Mouse (Mus musculus) CD8-positive naive resting alpha-beta T cell, adult 2 months (primary cell): ENCODE results near the gene Tgfbr3.
"Not testable (repeated sequence)": the region's sequence is repeated elsewhere in the genome, so short reads cannot be mapped to it uniquely, and the experiment has no call there.

Source experiments
- DNase-seq, 2 experiments: peaks; one replicate each; pipeline ENCODE4 v3.0.0; 2022; ENCODE audit warnings: low read depth in 2 of 2, low spot score in 2 of 2

Tgfbr3 gene

DNA sequence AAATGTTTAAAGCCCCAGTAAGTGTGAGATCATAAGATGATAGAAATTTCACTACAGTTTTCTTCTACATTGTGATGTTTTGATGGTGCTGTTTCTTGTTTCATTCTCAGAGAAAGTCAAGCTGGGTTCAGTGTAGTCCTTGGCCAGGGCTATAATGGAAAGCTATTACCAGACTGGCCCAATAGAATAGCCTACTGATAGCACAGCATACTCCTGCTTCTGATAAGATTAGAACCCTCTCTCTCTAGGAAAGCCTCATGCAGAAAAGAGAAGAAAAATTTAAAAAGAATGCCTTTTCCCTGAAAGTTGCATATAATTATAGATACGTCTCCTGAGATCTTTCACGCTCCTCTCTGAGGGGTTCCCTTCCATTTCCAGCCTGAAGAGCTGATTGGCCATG lies 46.0 kb downstream of the Tgfbr3 start:
- DNase-seq, result no peak

DNA sequence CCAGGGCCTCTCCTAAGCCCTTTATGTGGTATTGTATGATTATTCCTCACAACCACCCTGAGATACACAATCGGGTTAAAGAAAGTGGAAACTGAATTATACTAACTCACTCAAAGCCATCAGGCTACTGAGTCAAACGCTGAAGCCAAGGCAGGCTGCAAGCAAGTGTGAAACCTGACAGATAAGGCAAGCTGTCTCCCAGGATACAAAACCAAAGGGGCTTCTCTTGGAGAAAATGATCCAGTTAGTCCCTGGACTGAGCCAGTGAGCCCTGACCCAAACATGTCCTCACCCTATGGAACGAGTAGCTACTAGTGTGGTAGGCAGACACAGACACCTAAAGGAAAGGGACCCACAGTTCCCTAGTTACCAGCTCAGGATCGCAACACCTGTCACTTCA lies 46.4 kb downstream of the Tgfbr3 start:
- no peak for DNase-seq

DNA sequence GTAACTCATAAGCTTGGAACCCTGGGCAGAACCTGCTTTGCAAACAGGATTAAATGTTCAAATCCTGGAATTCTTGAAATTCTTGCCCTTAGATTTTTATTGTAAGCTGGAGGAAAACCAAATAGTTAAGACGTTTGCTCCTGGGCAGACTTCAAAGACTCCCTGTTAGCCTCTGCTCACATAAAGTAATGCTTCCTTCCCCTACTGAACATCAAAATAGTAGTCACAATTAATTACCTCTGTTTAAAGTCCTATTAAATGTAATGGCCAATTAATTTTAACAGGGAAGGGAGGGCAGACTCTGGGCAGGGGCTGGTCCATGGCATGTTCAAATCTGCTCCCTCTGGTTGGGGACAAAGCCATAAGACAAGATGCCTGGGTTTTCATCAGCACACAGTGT lies 49.2 kb downstream of the Tgfbr3 start:
- DNase-seq, result no peak

DNA sequence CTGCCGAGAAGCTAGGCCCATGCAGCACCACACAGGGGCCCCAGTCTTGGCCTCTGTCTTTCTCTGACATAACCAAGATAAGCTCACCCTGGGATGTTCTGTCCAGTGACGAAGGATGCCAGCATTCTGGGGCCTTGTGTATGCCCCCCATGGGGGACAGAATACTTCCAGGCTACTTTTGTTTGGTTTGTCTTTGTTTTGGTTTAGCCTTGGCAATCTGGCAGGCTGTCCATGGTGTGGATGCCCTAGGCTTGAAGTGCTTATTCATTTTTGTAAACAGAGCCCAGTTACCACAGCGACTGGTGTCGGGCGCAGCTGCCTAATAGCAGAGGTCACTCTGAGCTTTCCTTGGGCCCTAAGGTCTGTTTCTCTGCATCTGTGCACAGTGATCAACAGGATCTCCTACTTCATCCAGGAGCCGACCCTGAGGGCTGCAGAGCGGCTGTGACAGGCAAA lies 51.4 kb downstream of the Tgfbr3 start:
- no peak for DNase-seq

DNA sequence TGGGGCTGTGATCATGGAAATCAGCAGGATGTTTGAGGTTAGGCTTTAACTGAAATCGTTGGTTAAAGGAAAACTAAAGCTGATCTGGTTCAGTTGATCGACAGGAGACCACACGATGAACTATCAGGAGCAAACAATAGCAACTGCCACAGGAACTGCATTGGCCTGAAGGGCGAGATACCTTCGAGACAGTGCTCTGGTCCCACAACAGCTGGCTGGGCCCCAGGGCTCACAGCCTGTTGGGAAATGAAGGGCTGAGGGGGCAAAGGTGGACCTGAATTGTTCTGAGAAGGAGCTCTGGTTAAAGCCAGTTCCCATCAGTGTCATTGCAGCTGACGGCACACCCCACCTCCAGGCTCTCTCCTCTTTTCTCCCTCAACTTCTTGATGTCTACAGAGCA lies 52.5 kb downstream of the Tgfbr3 start:
- DNase-seq, result no peak

DNA sequence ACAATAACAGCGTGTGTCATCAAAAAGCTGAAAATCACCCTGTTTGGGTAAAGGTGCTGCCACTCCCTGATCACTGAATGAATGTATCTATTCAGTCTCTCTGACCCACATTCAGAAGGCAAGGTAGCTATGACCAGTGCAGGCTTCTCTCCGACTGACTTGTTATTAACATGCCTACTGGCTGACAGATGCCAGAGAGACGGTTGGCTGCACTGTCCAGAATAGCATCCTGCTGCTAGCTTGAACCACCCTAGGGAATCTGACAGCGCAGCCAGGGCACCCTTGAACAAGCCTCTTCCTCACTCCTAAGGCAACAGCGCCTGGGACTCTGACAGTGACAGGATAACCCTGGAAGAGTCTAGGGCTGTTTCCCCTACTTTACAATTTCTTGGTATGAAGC lies 53.4 kb downstream of the Tgfbr3 start:
- DNase-seq, result no peak

DNA sequence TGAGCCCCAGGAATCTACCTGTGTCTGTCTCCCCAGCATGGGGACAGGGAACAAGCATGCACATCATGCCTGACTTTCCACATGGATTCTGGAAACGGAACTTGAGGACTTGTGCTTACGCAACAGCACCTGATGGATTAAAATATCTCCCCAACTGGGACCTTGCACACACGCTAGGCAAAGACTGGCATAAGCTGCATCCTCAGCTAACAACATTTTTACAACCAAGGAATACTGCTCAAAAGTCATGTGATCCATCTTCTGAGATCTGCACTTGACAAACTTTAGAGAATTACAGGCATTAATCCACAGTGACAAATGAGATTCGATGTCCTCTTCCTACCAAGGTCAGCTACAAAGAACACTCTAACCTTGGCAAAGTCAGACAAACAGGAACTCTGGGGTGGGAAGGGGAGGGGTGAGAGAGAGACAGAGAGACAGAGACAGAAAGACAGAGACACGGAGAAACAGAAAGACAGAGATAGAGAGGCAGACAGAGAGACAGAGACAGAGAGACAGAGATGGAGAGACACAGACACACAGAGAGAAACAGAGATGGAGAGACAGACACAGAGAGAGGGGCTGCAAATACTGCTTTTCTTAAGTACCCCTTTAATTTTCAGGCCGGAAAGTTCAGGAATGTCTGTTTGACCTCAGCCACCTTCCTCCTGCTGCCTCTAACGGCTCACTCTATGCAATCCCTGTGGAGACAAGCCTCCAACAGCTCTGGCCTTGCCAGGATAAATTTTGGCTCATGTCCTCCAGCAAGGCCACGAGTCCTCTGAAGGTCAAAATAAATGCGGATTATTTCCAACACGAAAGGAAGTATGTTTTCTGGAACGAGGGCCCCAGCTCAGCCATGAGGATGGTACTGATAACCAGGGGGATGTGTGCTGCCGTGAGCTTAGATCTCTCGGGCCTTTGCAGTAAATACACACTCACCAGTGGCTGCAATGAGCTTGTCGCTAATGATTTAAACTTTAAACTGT lies 55.8 kb downstream of the Tgfbr3 start:
- no peak for DNase-seq

DNA sequence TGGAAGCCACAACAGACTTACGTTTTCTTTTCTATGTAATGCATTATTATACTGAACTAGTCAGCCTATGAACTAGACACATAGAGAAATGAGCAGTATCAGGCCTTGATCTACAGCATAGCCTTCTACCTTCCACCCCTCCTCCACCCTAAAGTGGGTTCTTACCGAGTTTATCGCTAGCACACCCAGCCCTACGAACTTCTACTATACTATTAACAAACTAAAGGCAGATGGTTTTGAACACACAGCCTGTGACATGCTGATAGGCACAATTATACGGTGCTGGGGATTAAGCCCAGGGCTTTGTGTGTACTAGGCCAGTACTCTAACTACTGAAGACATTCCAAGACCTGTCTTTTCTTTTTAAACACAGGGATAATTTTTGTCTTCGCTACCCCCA lies 59.2 kb downstream of the Tgfbr3 start:
- DNase-seq, result no peak

DNA sequence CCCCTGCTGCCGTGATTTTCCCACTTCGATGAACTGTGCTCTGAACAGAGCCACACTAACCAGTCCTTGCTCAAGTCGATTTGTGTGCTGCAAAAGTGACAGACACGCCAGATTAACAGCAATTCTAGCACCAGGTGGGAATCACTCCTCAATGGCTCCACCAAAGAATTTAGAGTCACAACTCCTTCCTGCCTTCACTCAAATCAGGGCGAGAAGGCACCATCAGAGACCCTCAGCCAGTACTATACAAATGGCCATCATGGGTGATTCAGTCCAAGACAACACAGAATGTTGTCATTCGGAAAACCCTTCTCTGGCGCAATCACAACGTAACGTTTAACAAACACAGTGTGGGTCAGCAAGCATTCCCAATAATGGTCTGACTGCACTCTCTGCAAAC lies 60.4 kb downstream of the Tgfbr3 start:
- no peak for DNase-seq

DNA sequence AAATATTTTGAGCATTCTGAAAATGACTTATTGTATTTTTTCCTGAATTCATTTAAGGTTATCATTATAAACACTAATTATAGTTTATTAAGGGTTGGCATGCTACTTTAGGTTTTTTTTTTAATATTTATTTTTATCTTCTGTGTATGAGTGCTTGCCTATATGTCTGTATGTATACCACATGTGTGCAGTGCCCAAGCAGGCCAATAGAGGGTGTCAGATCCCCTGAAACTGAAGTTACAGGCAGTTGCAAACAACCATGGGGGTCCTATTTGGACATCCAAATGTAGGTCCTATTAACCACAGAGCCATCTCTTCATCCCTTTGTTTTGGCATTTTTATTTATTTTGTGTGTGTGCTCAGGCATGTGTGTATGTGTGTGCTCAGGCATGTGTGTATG lies 61.8 kb downstream of the Tgfbr3 start:
- DNase-seq, result no peak

DNA sequence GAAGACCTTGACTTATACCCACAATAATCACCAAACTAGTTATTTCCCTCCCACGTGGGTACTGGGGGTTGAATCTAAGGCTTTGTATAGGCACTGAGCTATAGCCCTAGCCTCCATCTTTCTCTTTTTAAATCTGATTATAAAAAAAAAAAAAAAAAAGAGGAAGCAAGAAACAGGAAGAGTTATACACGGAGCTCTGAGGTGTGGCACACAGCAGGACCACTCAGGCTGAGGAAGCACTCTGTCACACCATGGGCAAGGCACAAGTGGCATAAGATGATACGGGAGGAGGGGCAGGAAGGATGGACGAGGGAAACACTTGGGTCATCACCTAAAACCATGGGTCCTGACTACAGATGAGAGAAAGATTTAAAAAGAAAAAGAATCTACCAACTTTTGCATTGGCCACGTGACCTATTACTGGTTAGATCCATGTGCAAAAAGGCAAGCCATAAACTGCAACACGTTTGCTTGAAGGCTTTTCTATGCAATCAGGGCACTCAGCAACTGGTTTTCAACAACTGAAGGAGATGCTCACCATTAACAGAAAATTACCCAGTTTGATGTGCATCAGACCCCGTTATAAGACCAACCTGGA lies 64.5 kb downstream of the Tgfbr3 start:
- no peak for DNase-seq

DNA sequence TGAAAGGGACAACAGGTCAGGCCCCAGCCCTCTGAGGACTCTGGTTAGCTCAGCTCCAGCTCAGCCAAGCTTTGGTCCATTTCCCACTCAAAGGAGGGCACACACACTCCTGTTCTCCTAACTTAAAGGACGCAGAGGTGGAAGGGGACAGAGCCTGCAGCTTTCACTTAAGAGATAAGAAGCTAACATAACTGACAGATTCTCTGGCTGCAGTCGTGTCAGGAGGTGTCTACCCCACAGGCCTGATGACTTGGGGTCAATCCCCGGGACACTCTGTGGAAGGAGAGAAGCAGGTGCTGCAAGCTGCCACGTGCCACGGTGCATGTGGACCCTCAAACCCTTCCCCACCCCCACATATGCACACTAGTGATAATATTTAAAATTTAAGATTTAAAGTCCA lies 65.3 kb downstream of the Tgfbr3 start:
- no peak for DNase-seq

DNA sequence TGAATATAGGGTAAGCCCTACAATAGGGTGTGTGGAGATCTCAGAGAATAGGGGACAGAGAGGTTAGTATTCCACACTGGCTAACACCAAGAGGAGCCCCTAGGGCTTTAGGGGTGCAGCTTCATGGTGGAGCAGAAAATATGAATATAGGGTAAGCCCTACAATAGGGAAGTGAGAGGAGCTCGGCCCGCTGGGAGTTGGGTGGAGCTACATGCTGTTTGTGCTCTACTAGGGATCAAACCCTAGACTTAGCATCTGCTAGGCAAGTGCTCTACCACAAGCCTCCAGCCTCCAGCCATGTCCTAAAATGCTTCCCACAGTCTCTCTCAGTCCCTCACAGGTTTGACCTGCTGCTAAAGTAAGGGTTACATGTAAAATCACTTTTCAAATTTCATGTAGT lies 65.9 kb downstream of the Tgfbr3 start:
- DNase-seq, result not testable (repeated sequence)

DNA sequence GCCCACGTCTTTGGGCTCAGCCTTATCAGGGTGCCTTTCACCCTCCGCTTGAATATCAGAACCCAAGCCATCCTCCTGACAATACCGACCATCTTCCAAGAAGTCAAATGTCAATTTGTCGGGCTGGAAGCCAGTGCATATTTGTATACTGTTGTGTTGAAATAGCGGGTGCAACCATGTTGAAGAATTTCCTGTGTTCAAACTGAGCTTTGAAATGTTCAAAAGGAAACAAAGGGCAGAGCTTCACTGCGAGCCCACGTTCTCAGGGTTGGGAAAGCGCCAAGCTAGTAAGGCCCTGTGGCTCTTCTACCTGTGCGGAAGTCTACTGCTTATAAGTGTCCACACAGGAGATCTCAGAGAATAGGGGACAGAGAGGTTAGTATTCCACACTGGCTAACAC lies 66.4 kb downstream of the Tgfbr3 start:
- DNase-seq, result no peak

DNA sequence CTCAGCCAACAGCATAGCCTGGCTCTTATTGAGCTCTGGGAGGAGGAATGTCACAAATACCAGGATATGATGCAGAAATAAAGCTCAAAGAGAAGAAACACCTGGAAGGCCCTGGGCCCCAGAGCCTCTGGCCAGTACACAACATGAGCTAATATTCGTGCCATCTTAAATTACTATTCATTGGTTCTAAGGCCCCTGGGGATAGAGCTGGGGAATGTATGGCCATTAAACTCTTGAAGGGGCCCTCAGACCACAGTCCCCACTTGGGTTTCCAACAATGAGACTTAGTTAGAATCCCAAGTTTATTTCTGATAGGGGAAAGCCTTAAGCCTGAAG lies 66.8 kb downstream of the Tgfbr3 start:
- no peak for DNase-seq

DNA sequence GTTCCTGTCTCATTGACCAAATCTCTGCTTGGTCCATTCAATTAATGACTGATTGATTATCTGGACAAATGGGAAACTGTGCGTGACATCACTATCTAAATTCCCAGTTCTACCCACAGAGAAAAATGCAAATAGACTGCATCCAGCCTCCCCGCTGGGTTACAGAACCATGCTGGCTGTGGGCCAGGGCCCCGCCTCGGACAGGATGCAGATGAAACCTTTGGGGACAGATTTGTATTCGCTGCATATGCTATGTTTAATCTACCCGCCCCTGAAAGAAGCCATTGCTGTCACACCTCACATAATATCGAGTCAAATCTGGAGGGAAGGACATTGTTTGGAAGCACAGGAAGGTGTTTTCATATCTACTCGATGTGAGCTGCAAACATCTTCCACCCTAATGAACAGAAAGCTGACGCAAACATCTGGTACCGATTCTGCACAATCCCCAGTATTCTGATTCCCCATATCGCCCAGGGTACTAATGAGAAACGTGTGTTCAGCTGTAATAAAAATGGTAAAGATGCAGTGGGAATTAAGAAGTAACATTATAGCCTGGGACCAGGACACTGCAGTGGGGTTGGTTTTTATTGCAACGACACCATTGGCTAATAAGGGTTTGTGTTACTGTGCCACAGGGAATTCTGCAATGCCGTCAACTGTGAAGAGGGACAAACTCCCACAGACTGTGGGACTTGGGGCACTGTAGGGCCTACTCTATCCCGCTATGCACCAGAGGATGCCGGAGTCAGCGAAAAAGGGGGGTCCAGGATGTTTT lies 67.3 kb downstream of the Tgfbr3 start:
- no peak for DNase-seq

DNA sequence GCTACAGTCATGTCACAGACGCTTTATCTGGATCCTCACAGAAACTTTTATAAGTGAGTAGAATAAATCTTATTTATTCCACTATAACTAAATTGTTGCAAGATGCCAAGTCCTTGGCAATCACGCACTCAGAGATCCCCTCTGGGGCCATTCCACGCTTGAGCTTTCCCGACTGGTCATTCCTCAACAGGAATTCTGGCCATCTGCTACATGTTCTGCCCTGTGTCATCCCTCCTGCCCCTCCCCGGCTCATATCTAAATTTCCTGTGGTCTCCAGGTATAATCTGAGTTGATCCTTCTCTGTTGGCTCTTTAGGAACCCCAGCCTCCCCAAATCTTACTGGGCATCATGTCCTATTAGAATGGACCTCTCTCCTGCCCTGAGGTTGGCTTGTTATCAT lies 68.5 kb downstream of the Tgfbr3 start:
- DNase-seq, result no peak

DNA sequence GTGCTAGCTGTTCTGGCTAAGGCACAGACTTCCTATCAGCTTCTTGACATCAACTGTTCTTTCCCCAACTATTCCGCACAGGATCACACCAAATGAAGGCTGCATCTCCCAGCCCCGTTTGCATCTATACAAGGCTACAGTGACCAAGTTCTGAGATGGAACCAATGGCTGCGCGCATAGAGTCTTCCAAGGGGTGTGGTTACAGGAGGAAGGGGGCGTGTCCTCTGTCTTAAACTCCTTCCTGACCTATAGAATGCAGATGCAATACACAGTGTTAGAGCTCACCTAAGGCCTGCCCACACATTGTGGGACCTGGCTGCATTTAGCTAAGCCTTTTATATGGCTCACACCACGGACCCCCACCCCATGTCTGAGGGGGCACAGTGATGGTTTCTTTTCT lies 69.5 kb downstream of the Tgfbr3 start:
- no peak for DNase-seq

DNA sequence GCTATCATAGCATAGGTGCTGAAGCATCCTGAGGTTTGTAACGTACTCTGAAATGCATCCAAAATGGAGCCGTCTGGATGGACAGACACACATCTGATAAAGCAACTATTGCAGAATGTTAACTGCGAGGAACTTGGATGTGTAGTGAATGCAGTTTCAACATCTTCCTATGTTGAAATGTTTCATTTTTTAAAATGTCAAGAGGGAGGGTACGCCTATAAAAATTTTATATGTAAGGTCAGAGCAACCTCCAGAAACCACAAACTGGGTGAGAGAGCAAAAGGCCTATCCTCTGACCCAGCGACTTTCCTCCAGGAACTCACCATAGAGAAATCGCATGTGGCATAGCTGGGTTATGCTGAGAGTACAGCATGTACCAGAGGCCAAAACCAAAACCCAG lies 70.1 kb downstream of the Tgfbr3 start:
- no peak for DNase-seq

DNA sequence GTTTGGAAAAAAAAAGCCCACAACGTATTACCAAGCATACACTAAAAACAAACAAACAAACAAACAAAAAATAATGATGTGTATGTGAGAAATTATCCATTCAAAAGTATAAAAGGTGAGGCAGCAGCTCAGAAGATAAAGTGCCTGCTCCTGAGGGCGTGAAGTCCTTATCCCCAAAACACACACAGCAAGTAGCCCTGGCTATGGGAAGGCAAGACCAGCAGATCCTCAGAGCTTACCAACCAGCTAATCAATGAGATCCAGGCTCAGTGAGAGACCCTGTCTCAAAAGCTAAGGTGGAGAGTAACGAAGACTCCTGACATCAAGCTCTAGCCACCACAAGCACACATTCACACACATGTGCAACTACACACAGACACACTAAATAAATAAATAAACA lies 70.8 kb downstream of the Tgfbr3 start:
- no peak for DNase-seq

DNA sequence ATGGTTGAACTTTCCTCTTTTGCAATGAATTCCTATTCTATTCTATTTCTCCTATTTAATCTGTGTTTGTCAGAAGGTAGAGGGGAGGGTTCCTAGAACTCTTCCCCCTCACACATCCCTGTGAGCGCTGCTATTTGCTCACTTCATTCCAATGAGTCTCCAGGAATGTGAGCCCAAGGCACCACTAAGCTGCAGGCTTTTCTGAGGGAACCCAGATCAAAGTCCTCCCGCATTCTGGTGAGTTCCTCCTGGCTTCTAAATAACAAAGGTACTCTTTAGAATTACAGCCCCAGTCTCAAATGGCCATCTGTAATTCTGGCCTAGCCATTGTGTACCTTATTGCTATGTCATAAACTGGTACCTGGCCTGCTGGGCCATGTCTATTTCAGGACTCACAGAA lies 72.3 kb downstream of the Tgfbr3 start:
- no peak for DNase-seq
